Mouse (Mus musculus): ENCODE results near the gene Ifnl2. TPM values are rescaled to one million over a fixed set of nuclear protein-coding genes. Genes with fewer than 3 reads are reported as not detected.
"Not testable (repeated sequence)": the region's sequence is repeated elsewhere in the genome, so short reads cannot be mapped to it uniquely, and the experiment has no call there.

Gene Ifnl2
- polyA plus RNA-seq (2012; rRNA removed) = not detected in 2 replicates

DNA sequence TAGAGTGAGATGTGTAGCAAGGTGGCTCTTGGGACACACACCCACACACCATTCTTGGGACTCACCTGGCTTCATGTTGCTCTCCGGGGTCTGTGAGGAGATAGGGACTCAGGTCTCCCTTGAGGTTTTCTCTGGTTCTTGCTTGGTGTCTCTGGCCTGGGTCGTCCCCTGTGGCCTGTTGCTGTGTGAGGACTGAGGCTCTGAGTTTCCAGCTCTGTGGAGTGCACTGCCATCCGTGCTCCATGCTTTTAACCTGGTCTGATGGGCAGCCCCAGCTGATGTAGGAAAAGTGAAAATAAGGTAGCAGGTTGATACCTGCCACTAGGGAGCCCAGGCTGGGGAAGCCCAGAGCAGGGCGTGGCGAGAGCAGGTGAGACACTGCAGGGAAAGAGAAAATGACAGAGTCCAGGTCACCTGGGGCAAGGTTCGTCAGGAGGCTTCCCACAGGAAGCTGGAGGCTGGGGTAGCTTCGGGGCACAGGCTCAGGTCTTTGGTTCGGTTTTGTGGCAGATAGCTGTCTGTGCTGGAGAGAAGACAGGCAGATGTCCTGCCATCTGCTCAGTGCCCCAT lies at the start of gene Ifnl2:
Gene Ifnl2 (minus strand): TSS at position 51 of the 570 bp plus-strand sequence.
- H3K36me3 ChIP-seq (ENCODE audit: control insufficient read depth, insufficient read depth, low read length); H3K4me3 ChIP-seq (ENCODE audit: control insufficient read depth, low read depth, low read length); H3K27ac ChIP-seq (ENCODE audit: control insufficient read depth, insufficient read depth, low read depth, low read length); H3K4me1 ChIP-seq (ENCODE audit: control insufficient read depth, insufficient read depth, low read length); H3K27me3 ChIP-seq (ENCODE audit: control insufficient read depth, insufficient read depth, low read length): not testable (repeated sequence)

DNA sequence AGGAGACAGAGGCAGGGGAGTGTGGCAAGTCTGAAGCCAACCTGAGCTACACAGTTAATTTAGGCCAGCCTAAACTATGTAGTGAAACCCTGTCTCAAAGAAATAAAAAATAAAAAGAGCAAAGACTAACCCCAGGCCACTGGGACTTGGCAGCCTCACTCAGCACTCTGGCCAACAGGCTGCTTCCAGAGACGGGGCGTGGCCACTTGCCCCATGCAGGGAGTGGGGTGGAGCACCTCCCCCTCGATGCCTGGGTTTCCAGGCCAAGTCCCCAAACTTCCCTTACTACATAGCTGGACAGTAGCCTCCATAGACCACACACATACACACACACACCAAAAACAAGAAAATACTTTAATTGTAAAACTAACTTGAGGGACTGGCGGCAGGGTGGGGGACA lies 48.2 kb upstream of the Ifnl2 start:
- Histone ChIP-seq H3K4me1 (ENCODE audit: control insufficient read depth, insufficient read depth, low read length) (no peaks in the 10 kb centered on the region), H3K4me3 (ENCODE audit: control insufficient read depth, low read depth, low read length) (no peak overlapping the region), H3K27me3 (ENCODE audit: control insufficient read depth, insufficient read depth, low read length) (no peaks in the 10 kb centered on the region), H3K36me3 (ENCODE audit: control insufficient read depth, insufficient read depth, low read length) (no peaks in the 10 kb centered on the region; the same call in 1 of the 2 replicates), H3K27ac (ENCODE audit: control insufficient read depth, insufficient read depth, low read depth, low read length) (no peak overlapping the region)
- TF ChIP-seq CTCF (IDR thresholded peaks at IDR 0.05; ENCODE audit: control insufficient read depth, insufficient read depth, insufficient replicate concordance, low read depth, low read length) (no peak), POLR2A (IDR thresholded peaks at IDR 0.05; ENCODE audit: control insufficient read depth, low read depth, low read length) (no peak)

DNA sequence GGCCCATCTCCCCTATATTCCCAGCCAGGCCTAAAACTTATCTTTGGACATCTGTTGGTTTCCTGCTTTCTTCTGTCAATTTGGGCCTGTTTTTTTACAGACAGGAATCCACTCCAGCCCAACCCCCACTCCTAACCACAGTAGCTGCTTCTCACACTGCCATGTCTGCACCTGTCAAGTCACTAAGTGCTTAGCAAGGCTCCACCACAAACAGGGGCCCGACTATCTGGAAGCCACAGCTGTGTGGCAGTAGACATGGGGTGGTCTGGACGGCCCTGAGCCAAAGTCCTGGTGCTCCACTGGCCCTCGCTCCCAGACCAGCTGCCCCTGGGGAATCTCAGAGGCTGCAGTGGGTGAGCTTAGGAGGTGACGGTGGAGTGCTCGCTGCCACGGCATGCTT lies 47.5 kb upstream of the Ifnl2 start:
- Histone ChIP-seq H3K36me3 (ENCODE audit: control insufficient read depth, insufficient read depth, low read length) (no peaks in the 10 kb centered on the region; the same call in 1 of the 2 replicates), H3K4me3 (ENCODE audit: control insufficient read depth, low read depth, low read length) (no peak overlapping the region), H3K27ac (ENCODE audit: control insufficient read depth, insufficient read depth, low read depth, low read length) (no peak overlapping the region), H3K4me1 (ENCODE audit: control insufficient read depth, insufficient read depth, low read length) (peaks cover 2% of the 10 kb centered on the region; the same call in 1 of the 2 replicates), H3K27me3 (ENCODE audit: control insufficient read depth, insufficient read depth, low read length) (no peaks in the 10 kb centered on the region)
- no peak for TF ChIP-seq POLR2A (IDR thresholded peaks at IDR 0.05; ENCODE audit: control insufficient read depth, low read depth, low read length)
- no peak for TF ChIP-seq CTCF (IDR thresholded peaks at IDR 0.05; ENCODE audit: control insufficient read depth, insufficient read depth, insufficient replicate concordance, low read depth, low read length)

DNA sequence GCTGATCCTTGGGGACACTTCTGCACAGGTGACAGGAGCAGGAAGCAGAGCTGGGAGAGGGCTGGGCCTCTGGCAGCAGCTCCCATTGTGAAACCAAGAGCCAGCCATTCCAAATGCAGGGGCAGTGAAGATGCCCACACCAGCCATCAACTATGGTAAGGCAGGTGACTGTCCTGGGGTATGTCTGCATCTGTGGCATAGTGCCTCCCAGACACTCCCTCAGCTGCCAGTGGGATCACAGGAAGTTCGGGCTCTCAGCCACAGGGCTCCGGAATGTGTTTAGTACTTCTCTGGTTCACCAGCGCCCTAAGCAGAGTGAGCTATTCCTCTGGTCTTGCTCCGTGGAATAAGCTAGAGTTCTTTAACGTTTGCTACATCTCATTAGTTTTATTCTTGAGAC lies 46.8 kb upstream of the Ifnl2 start:
- H3K27ac ChIP-seq (ENCODE audit: control insufficient read depth, insufficient read depth, low read depth, low read length) = no peak overlapping the region
- H3K4me1 ChIP-seq (ENCODE audit: control insufficient read depth, insufficient read depth, low read length) = peaks cover 2% of the 10 kb centered on the region; the same call in 1 of the 2 replicates
- TF ChIP-seq POLR2A (IDR thresholded peaks at IDR 0.05; ENCODE audit: control insufficient read depth, low read depth, low read length) (no peak), CTCF (IDR thresholded peaks at IDR 0.05; ENCODE audit: control insufficient read depth, insufficient read depth, insufficient replicate concordance, low read depth, low read length) (no peak)
- H3K4me3 ChIP-seq (ENCODE audit: control insufficient read depth, low read depth, low read length) = no peak overlapping the region
- H3K27me3 ChIP-seq (ENCODE audit: control insufficient read depth, insufficient read depth, low read length) = no peaks in the 10 kb centered on the region
- H3K36me3 ChIP-seq (ENCODE audit: control insufficient read depth, insufficient read depth, low read length) = no peaks in the 10 kb centered on the region; the same call in 1 of the 2 replicates

DNA sequence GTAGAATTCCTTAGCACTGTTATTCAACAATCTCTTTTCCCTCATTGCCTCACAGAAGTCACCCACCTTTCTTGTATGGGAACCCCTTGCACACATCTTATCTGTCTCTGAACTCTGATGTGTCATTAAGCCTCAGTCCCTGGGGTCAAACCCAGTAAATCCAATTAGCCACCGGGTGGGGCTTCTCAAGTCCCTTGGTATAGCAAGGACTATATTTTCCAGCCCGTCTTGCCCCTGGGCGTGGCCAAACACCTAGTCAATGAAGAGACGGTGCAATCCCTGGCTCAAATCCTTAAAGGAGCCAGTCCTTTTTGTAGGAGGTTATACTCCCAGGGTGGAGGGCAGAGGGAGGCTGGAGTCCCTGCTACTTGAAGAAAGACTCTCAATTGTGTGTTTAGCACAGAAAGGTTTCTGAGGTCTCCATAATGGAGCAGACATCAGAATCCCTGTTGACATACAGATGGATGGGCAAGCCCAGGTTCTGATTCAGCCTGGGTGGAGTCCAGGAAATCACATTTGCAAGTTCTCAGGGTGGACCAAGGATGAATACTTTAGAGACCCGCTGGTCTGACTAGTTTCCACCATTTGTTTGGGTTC lies 45.8 kb upstream of the Ifnl2 start:
- no peaks in the 10 kb centered on the region for H3K27me3 ChIP-seq (ENCODE audit: control insufficient read depth, insufficient read depth, low read length)
- H3K4me3 ChIP-seq (ENCODE audit: control insufficient read depth, low read depth, low read length) = no peak overlapping the region
- TF ChIP-seq CTCF (IDR thresholded peaks at IDR 0.05; ENCODE audit: control insufficient read depth, insufficient read depth, insufficient replicate concordance, low read depth, low read length) = no peak
- no peak for TF ChIP-seq POLR2A (IDR thresholded peaks at IDR 0.05; ENCODE audit: control insufficient read depth, low read depth, low read length)
- H3K36me3 ChIP-seq (ENCODE audit: control insufficient read depth, insufficient read depth, low read length) = no peaks in the 10 kb centered on the region; the same call in 1 of the 2 replicates
- H3K27ac ChIP-seq (ENCODE audit: control insufficient read depth, insufficient read depth, low read depth, low read length) = no peak overlapping the region
- peaks cover 2% of the 10 kb centered on the region; the same call in 1 of the 2 replicates for H3K4me1 ChIP-seq (ENCODE audit: control insufficient read depth, insufficient read depth, low read length)

DNA sequence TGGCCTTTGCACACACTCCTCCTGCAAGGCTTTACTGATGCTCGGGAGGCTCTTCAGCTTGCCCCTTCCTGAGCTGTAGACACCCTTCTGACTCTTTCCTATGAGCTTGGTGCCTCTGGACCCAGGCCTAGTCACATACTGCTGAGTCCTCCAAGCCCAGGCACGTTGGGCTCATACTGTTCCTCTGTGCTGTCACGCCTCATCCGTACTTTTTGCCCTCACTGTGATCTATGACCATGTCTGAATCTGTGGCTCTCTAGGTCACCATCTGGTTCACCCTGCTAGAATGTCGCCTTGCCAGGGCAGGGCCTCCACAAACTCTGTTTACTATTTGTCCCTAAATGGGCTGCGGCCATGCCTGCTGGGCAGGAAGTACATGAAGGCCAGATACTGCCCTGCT lies 42.8 kb upstream of the Ifnl2 start:
- TF ChIP-seq POLR2A (IDR thresholded peaks at IDR 0.05; ENCODE audit: control insufficient read depth, low read depth, low read length) (no peak), CTCF (IDR thresholded peaks at IDR 0.05; ENCODE audit: control insufficient read depth, insufficient read depth, insufficient replicate concordance, low read depth, low read length) (no peak)

DNA sequence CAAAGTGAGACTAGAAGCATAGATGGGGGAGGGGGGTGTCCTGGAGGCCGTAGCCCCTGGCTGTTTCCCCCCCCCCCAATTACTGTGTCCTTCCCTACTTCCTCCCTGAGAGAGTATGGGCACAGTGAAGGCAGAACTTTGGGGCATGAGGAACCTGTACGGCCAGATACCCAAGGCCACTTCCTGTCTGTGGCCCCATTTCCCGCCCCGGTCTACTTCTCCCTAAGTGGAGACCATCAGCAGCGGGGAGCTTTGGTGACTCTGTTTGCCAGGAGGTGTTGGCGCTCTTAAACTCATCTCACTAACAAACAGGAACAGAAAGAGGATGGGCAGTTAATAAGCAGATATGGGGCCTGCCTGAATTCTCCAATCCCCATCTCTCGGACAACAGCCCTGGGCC lies 37.4 kb upstream of the Ifnl2 start:
- peaks cover 4% of the 10 kb centered on the region for H3K27me3 ChIP-seq (ENCODE audit: control insufficient read depth, insufficient read depth, low read length)
- no peaks in the 10 kb centered on the region for H3K36me3 ChIP-seq (ENCODE audit: control insufficient read depth, insufficient read depth, low read length)
- no peak overlapping the region for H3K27ac ChIP-seq (ENCODE audit: control insufficient read depth, insufficient read depth, low read depth, low read length)
- TF ChIP-seq POLR2A (IDR thresholded peaks at IDR 0.05; ENCODE audit: control insufficient read depth, low read depth, low read length) = no peak
- TF ChIP-seq CTCF (IDR thresholded peaks at IDR 0.05; ENCODE audit: control insufficient read depth, insufficient read depth, insufficient replicate concordance, low read depth, low read length) = no peak
- peaks cover 31% of the 10 kb centered on the region for H3K4me1 ChIP-seq (ENCODE audit: control insufficient read depth, insufficient read depth, low read length)
- H3K4me3 ChIP-seq (ENCODE audit: control insufficient read depth, low read depth, low read length) = no peak overlapping the region

More for the DNA sequence above, 42.8 kb upstream of the Ifnl2 start:
- Histone ChIP-seq H3K36me3 (ENCODE audit: control insufficient read depth, insufficient read depth, low read length) (no peaks in the 10 kb centered on the region), H3K4me1 (ENCODE audit: control insufficient read depth, insufficient read depth, low read length) (peaks cover 4% of the 10 kb centered on the region; the same call in 1 of the 2 replicates), H3K27ac (ENCODE audit: control insufficient read depth, insufficient read depth, low read depth, low read length) (no peak overlapping the region), H3K27me3 (ENCODE audit: control insufficient read depth, insufficient read depth, low read length) (no peaks in the 10 kb centered on the region), H3K4me3 (ENCODE audit: control insufficient read depth, low read depth, low read length) (no peak overlapping the region)

Measured in testis, adult 2 months (tissue).